Mouse (Mus musculus) G1E (cell line): ENCODE results near the gene Scaf8. TPM values are rescaled to one million over a fixed set of nuclear protein-coding genes. Genes with fewer than 3 reads are reported as not detected.

Experiments
- ATAC-seq: 2 replicates; pipeline ENCODE4 v1.8.0; 2016; ENCODE audit warnings: mild to moderate bottlenecking; ENCODE audit not compliant: insufficient number of reproducible peaks, poor library complexity, low FRiP score, severe bottlenecking; ENCODE audit errors: extremely low read depth
- DNase-seq: peaks from one replicate; pipeline ENCODE4 v3.0.0; 2012; ENCODE audit warnings: low spot score
- H3K27me3 ChIP-seq: 2 replicates; pipeline ENCODE4 v1.6.1; 2012; ENCODE audit warnings: mild to moderate bottlenecking, low read length, inconsistent platforms; ENCODE audit not compliant: insufficient read depth
- H3K36me3 ChIP-seq: replicated peaks from 2 replicates; pipeline ENCODE3; 2012; ENCODE audit warnings: mild to moderate bottlenecking, inconsistent platforms
- H3K4me1 ChIP-seq: 2 replicates; pipeline ENCODE4 v1.6.1; 2012; ENCODE audit warnings: low read depth, low read length, inconsistent platforms, mixed read lengths; ENCODE audit not compliant: insufficient read depth
- H3K4me3 ChIP-seq: 2 replicates; pipeline ENCODE4 v1.5.1; 2012; ENCODE audit warnings: low read depth, mild to moderate bottlenecking, inconsistent platforms, low read length, moderate library complexity, mixed read lengths
- H3K9me3 ChIP-seq: replicated peaks from 2 replicates; pipeline ENCODE4 v1.6.1; 2012; ENCODE audit warnings: inconsistent platforms
- CTCF ChIP-seq: IDR thresholded peaks from 2 replicates; pipeline ENCODE4 v1.5.1; 2012; ENCODE audit warnings: low read depth, low read length, inconsistent platforms, mixed read lengths
- GATA1 ChIP-seq: IDR thresholded peaks from 2 replicates; pipeline ENCODE4 v1.6.1; 2012; ENCODE audit warnings: borderline replicate concordance, low read length, inconsistent platforms, mixed read lengths
- GATA2 ChIP-seq: IDR thresholded peaks from 2 replicates; pipeline ENCODE4 v1.6.1; 2012; ENCODE audit warnings: low read depth, low read length, inconsistent platforms, borderline replicate concordance
- POLR2AphosphoS5 ChIP-seq: IDR thresholded peaks from 2 replicates; pipeline ENCODE4 v1.6.1; 2012; ENCODE audit warnings: low read depth, low read length, inconsistent platforms; ENCODE audit not compliant: insufficient replicate concordance
- TAL1 ChIP-seq: conservative IDR thresholded peaks from 2 replicates; pipeline ENCODE4 v1.6.1; 2012; ENCODE audit warnings: low read depth, low read length, inconsistent platforms, mixed read lengths
- polyA plus RNA-seq: library from polyadenylated mRNA; stranded (reverse); fragments of >175 nt; gene quantifications from 2 replicates; pipeline ENCODE4 v1.2.3, GENCODE M21; 2012
- total RNA-seq, 2 experiments: library from RNA; stranded (forward) in 1 of 2; stranded (reverse) in 1 of 2; fragments of 200-1000 nt in 1 of 2; fragments of >200 nt in 1 of 2; fragmentation: Nextera tagmentation in 1 of 2; gene quantifications; 2 replicates each; pipeline ENCODE4 v1.2.3; 2014 to 2017

Gene Scaf8
- total and polyA plus RNA-seq, 3 experiments: 43.5 to 79.9 (median 57.0) TPM

DNA sequence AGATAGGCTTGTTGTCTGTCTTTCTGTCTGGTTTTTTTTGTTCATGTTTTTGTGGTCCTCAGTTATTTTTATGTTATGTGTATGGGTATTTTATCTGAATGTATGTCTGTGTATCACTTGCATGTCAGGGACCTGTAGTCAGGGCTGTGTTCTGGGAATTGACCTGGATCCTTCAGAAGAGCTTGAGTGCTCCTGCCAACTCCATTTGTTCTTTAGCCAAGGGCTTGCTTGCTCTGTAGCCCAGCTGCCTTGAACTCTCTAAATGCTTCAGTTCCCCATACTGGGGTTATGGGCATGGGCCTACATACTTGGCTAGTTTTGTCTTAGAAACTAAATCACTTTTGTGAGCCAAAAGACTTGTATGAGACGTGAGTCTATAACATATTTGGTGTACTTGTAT is 13.9 kb downstream of the Scaf8 start:
- Histone ChIP-seq H3K36me3 (peaks cover 60% of the 10 kb centered on the region), H3K4me1 (peaks cover 7% of the 10 kb centered on the region), H3K27me3 (no peaks in the 10 kb centered on the region), H3K4me3 (no peak overlapping the region), H3K9me3 (no peaks in the 10 kb centered on the region)
- ATAC-seq: no peak
- no peak for DNase-seq
- no peak for TF ChIP-seq TAL1
- TF ChIP-seq GATA1: no peak
- no peak for TF ChIP-seq CTCF
- no peak for TF ChIP-seq POLR2AphosphoS5
- TF ChIP-seq GATA2: no peak

GRCm38 (mm10) chr17:3129791-3130190 is 15.0 kb downstream of the Scaf8 start:
- Histone ChIP-seq H3K9me3 (no peaks in the 10 kb centered on the region), H3K36me3 (peaks cover 62% of the 10 kb centered on the region), H3K4me1 (peaks cover 4% of the 10 kb centered on the region), H3K27me3 (no peaks in the 10 kb centered on the region), H3K4me3 (no peak overlapping the region)
- no peak for TF ChIP-seq POLR2AphosphoS5
- TF ChIP-seq TAL1: no peak
- TF ChIP-seq GATA1: no peak
- TF ChIP-seq GATA2: no peak
- TF ChIP-seq CTCF: no peak
- no peak for DNase-seq
- no peak for ATAC-seq

- H3K9me3 ChIP-seq: no peaks in the 10 kb centered on the region
- DNase-seq: no peak
- H3K4me1 ChIP-seq: peaks cover 14% of the 10 kb centered on the region
- ATAC-seq: no peak
- H3K4me3 ChIP-seq: no peak overlapping the region
- no peaks in the 10 kb centered on the region for H3K27me3 ChIP-seq
- peaks cover 66% of the 10 kb centered on the region for H3K36me3 ChIP-seq
- TF ChIP-seq POLR2AphosphoS5 (no peak), GATA2 (no peak), GATA1 (no peak), CTCF (no peak), TAL1 (no peak)
Measured at GRCm38 (mm10) chr17:3135346-3135745, 20.6 kb downstream of the Scaf8 start.

GRCm38 (mm10) chr17:3136127-3136526 is 21.4 kb downstream of the Scaf8 start:
- ATAC-seq: no peak
- Histone ChIP-seq H3K36me3 (peaks cover 64% of the 10 kb centered on the region), H3K27me3 (no peaks in the 10 kb centered on the region), H3K4me1 (peaks cover 14% of the 10 kb centered on the region), H3K9me3 (no peaks in the 10 kb centered on the region), H3K4me3 (no peak overlapping the region)
- DNase-seq: no peak
- TF ChIP-seq GATA2 (no peak), CTCF (no peak), GATA1 (no peak), POLR2AphosphoS5 (no peak), TAL1 (no peak)

DNA sequence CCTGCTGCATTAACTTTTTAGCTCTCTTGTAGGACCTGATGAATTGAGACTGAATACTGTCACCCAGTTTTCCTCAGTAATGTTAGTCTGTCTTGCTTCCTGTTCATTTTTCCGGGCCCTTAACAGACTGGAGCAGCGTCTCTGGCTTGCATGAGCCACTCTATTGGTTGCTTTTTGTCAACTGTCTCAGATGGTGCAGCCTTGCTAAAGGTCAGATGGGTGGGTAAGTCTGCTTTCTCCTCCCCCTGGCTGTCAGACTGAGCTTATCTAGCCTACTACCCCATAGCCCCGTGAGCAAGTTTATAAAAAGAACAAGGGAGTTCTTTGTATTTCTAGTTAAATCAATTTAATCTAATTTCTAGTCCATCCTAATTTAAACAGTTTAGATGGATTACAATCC is 23.6 kb downstream of the Scaf8 start:
- Histone ChIP-seq H3K36me3 (peaks cover 59% of the 10 kb centered on the region), H3K4me3 (no peak overlapping the region), H3K9me3 (no peaks in the 10 kb centered on the region), H3K4me1 (peaks cover 14% of the 10 kb centered on the region), H3K27me3 (no peaks in the 10 kb centered on the region)
- TF ChIP-seq CTCF (no peak), TAL1 (no peak), GATA1 (no peak), POLR2AphosphoS5 (no peak), GATA2 (no peak)
- no peak for DNase-seq
- ATAC-seq: no peak

- no peak overlapping the region for H3K4me3 ChIP-seq
- peaks cover 16% of the 10 kb centered on the region for H3K4me1 ChIP-seq
- no peak for ATAC-seq
- no peaks in the 10 kb centered on the region for H3K9me3 ChIP-seq
- peaks cover 61% of the 10 kb centered on the region for H3K36me3 ChIP-seq
- no peaks in the 10 kb centered on the region for H3K27me3 ChIP-seq
- TF ChIP-seq TAL1 (no peak), POLR2AphosphoS5 (no peak), GATA2 (no peak), GATA1 (no peak), CTCF (no peak)
- no peak for DNase-seq
Measured at GRCm38 (mm10) chr17:3140100-3140499, 25.3 kb downstream of the Scaf8 start.
